Mouse (Mus musculus): ENCODE measurements around the gene Pik3ap1. TPM values are rescaled to one million over a fixed set of nuclear protein-coding genes. Genes with fewer than 3 reads are reported as not detected.

Gene Pik3ap1
- total and polyA plus RNA-seq, 3 experiments, result 1.3 to 2.0 (median 2.0) TPM

DNA sequence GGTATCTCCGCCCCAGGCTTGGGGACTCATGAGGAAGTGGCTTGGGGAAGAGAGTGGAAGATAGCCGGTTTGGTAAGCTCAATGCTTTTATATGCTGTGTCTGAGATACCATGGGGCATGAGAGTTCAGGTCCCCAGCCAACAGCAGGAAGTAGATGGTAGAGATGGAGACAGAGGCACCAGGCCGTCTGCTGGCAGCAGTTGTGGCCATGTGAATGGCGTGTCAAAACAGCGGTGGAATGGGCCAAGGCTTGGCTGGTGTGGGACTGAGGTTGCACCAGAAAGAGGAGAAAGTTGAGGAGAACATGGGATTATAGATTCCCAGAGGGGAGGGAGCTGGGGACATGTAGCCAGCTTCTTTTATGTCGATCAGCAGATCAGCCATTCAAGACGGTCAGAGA lies 106.3 kb downstream of the Pik3ap1 start:
- Histone ChIP-seq H3K27me3 (ENCODE audit: control insufficient read depth, insufficient read depth, low read length) (no peaks in the 10 kb centered on the region; the same call in 1 of the 2 replicates), H3K4me3 (no peak overlapping the region), H3K9ac (ENCODE audit: low read depth, low read length) (no peak overlapping the region), H3K27ac (no peak overlapping the region), H3K79me2 (replicated peaks; ENCODE audit: control insufficient read depth, insufficient read depth, low read length) (no peaks in the 10 kb centered on the region), H3K4me1 (ENCODE audit: control insufficient read depth, insufficient read depth, low read length) (no peaks in the 10 kb centered on the region), H3K36me3 (ENCODE audit: control insufficient read depth, insufficient read depth, low read length) (no peaks in the 10 kb centered on the region)
- 65% methylated on average over 7 of the region's 7 CpGs for WGBS
- TF ChIP-seq CTCF (IDR thresholded peaks at IDR 0.05) (no peak), EP300 (IDR thresholded peaks at IDR 0.05; ENCODE audit: insufficient read depth, low read depth, low read length) (no peak), POLR2A (IDR thresholded peaks at IDR 0.05; ENCODE audit: insufficient read depth, low read depth, low read length) (no peak)
- intact Hi-C loops (cut with DNase I), result no loop called here
- no peak for DNase-seq

DNA sequence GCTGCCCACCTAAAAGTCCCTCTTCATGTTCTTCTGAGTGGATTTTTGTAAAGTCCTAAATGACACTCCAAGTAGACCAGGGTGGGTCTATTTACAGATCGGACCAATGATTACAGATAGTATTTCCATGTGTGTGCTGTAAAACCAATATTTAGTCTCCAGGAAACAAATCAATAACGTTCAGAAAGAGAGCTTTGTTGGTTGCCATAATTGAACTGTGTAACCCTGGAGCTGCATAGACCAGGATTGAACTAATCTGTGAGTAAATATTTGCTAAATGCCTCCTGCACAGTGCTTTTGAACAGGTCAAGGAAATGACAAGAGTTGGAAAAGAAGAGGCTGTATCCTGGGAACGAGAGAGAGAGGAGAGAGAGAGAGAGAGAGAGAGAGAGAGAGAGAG lies 109.3 kb downstream of the Pik3ap1 start:
- WGBS, result 55% methylated on average over 3 of the region's 3 CpGs
- intact Hi-C loops (cut with DNase I), result no loop called here
- no peaks in the 10 kb centered on the region for H3K79me2 ChIP-seq (replicated peaks; ENCODE audit: control insufficient read depth, insufficient read depth, low read length)
- TF ChIP-seq EP300 (IDR thresholded peaks at IDR 0.05; ENCODE audit: insufficient read depth, low read depth, low read length) (no peak), POLR2A (IDR thresholded peaks at IDR 0.05; ENCODE audit: insufficient read depth, low read depth, low read length) (no peak), CTCF (IDR thresholded peaks at IDR 0.05) (no peak)
- no peak for DNase-seq
- H3K27me3 ChIP-seq (ENCODE audit: control insufficient read depth, insufficient read depth, low read length), result no peaks in the 10 kb centered on the region; the same call in 1 of the 2 replicates
- no peak overlapping the region for H3K27ac ChIP-seq
- H3K9ac ChIP-seq (ENCODE audit: low read depth, low read length), result no peak overlapping the region
- H3K4me3 ChIP-seq, result no peak overlapping the region
- no peaks in the 10 kb centered on the region for H3K4me1 ChIP-seq (ENCODE audit: control insufficient read depth, insufficient read depth, low read length)
- H3K36me3 ChIP-seq (ENCODE audit: control insufficient read depth, insufficient read depth, low read length), result no peaks in the 10 kb centered on the region

DNA sequence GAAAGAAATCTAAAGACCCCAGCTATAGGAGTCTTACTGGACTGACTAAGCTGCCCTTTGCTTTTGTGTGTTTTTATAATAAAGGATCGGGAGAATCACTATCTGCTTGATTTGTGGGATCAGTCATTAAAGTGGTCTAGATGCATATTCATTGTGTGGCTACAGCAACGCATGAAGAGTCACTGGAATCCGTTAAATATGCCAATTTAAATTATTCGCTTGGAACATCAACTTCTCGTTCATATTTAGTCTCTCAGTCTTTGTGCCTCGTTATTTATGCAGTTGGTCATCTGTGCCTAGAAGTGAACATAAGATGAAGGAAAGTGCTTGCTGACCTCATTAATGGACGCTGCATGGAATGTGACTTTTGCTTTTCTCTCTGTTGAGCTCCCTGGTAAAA lies 114.0 kb downstream of the Pik3ap1 start:
- Histone ChIP-seq H3K36me3 (ENCODE audit: control insufficient read depth, insufficient read depth, low read length) (no peaks in the 10 kb centered on the region), H3K27ac (no peak overlapping the region), H3K4me3 (no peak overlapping the region), H3K9ac (ENCODE audit: low read depth, low read length) (no peak overlapping the region), H3K79me2 (replicated peaks; ENCODE audit: control insufficient read depth, insufficient read depth, low read length) (no peaks in the 10 kb centered on the region), H3K27me3 (ENCODE audit: control insufficient read depth, insufficient read depth, low read length) (no peaks in the 10 kb centered on the region), H3K4me1 (ENCODE audit: control insufficient read depth, insufficient read depth, low read length) (no peaks in the 10 kb centered on the region)
- intact Hi-C loops (cut with DNase I), result no loop called here
- TF ChIP-seq POLR2A (IDR thresholded peaks at IDR 0.05; ENCODE audit: insufficient read depth, low read depth, low read length) (no peak), CTCF (IDR thresholded peaks at IDR 0.05) (no peak), EP300 (IDR thresholded peaks at IDR 0.05; ENCODE audit: insufficient read depth, low read depth, low read length) (no peak)
- WGBS, result 73% methylated on average over 7 of the region's 7 CpGs
- DNase-seq, result no peak

DNA sequence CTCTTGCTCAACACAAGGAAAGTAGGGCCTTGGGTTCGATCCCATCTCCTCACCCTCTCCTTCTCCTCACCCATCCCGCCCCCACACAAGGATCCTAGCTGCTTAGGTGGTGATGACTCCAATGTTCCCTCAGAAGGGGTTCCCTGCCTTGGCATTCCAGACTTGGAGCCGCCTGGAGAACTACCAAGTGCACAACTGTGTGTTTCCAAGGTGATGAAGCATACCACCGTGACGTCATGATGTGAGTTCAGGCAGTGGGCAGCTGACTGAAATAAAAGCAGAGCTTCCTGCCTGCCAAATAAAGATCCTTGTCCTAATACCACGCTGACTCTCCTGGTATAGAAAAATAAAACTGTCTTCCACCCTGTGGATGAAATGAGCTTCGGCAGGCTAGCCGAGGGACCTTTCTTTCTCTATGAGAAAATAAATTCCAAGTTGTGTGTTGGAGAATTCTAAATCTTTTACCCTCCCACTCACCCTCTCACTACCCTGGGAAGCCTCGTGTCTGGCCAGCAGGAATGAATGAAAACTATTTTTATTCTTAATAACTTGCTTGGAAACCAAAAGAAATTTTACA lies 114.7 kb downstream of the Pik3ap1 start:
- H3K36me3 ChIP-seq (ENCODE audit: control insufficient read depth, insufficient read depth, low read length), result no peaks in the 10 kb centered on the region
- H3K4me1 ChIP-seq (ENCODE audit: control insufficient read depth, insufficient read depth, low read length), result no peaks in the 10 kb centered on the region
- H3K9ac ChIP-seq (ENCODE audit: low read depth, low read length), result no peak overlapping the region
- H3K27ac ChIP-seq, result no peak overlapping the region
- intact Hi-C loops (cut with DNase I), result no loop called here
- no peak for TF ChIP-seq CTCF (IDR thresholded peaks at IDR 0.05)
- TF ChIP-seq EP300 (IDR thresholded peaks at IDR 0.05; ENCODE audit: insufficient read depth, low read depth, low read length), result no peak
- no peak for TF ChIP-seq POLR2A (IDR thresholded peaks at IDR 0.05; ENCODE audit: insufficient read depth, low read depth, low read length)
- no peaks in the 10 kb centered on the region for H3K27me3 ChIP-seq (ENCODE audit: control insufficient read depth, insufficient read depth, low read length)
- H3K79me2 ChIP-seq (replicated peaks; ENCODE audit: control insufficient read depth, insufficient read depth, low read length), result no peaks in the 10 kb centered on the region
- H3K4me3 ChIP-seq, result no peak overlapping the region
- 34% methylated on average over 9 of the region's 9 CpGs for WGBS
- DNase-seq, result no peak

DNA sequence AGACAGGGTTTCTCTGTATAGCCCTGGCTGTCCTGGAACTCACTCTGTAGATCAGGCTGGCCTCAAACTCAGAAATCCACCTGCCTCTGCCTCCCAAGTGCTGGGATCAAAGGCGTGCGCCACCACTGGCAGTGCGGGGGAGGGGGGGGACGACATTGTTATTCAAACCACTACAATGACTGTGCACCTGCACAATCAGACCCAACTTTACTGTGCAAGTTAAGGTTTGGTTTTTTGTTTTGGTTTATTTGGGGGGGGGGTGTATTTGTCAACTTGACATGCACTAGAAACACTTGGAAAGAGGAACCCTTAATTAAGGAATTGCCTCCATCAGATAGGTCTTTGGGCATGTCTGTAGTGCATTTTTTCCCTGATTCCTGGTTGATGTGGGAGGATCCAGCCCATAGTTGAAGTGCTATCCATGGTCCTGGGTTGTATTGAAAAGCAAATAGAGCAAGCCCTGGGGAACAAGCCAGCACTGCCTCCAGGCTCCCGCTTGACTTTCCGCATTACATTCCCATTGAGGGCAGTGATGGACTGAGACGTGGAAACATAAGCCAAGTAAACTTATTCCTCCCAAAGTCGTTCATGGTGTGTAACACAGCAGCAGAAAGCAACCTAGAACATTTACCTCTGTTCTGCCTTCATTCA lies 118.5 kb downstream of the Pik3ap1 start:
- H3K4me1 ChIP-seq (ENCODE audit: control insufficient read depth, insufficient read depth, low read length), result peaks cover 4% of the 10 kb centered on the region; the same call in 1 of the 2 replicates
- WGBS, result 60% methylated on average over 8 of the region's 8 CpGs
- no peaks in the 10 kb centered on the region for H3K27me3 ChIP-seq (ENCODE audit: control insufficient read depth, insufficient read depth, low read length)
- H3K9ac ChIP-seq (ENCODE audit: low read depth, low read length), result no peak overlapping the region
- TF ChIP-seq CTCF (IDR thresholded peaks at IDR 0.05), result no peak
- TF ChIP-seq POLR2A (IDR thresholded peaks at IDR 0.05; ENCODE audit: insufficient read depth, low read depth, low read length), result no peak
- TF ChIP-seq EP300 (IDR thresholded peaks at IDR 0.05; ENCODE audit: insufficient read depth, low read depth, low read length), result no peak
- peaks cover 2% of the 10 kb centered on the region; the same call in 1 of the 2 replicates for H3K36me3 ChIP-seq (ENCODE audit: control insufficient read depth, insufficient read depth, low read length)
- no peaks in the 10 kb centered on the region for H3K79me2 ChIP-seq (replicated peaks; ENCODE audit: control insufficient read depth, insufficient read depth, low read length)
- no peak overlapping the region for H3K27ac ChIP-seq
- intact Hi-C loops (cut with DNase I), result no loop called here
- no peak for DNase-seq
- H3K4me3 ChIP-seq, result no peak overlapping the region

GRCm38 (mm10) chr19:41264331-41264799 lies 120.5 kb downstream of the Pik3ap1 start:
- peaks cover 10% of the 10 kb centered on the region for H3K4me1 ChIP-seq (ENCODE audit: control insufficient read depth, insufficient read depth, low read length)
- DNase-seq, result no peak
- TF ChIP-seq EP300 (IDR thresholded peaks at IDR 0.05; ENCODE audit: insufficient read depth, low read depth, low read length) (no peak), POLR2A (IDR thresholded peaks at IDR 0.05; ENCODE audit: insufficient read depth, low read depth, low read length) (no peak), CTCF (IDR thresholded peaks at IDR 0.05) (no peak)
- WGBS, result 14% methylated on average over 13 of the region's 13 CpGs
- H3K27me3 ChIP-seq (ENCODE audit: control insufficient read depth, insufficient read depth, low read length), result no peaks in the 10 kb centered on the region
- peak overlapping the region; percentile 87 for H3K9ac ChIP-seq (ENCODE audit: low read depth, low read length)
- peak overlapping the region; percentile 97 for H3K27ac ChIP-seq
- H3K79me2 ChIP-seq (replicated peaks; ENCODE audit: control insufficient read depth, insufficient read depth, low read length), result peaks cover 4% of the 10 kb centered on the region
- peaks cover 2% of the 10 kb centered on the region; the same call in 1 of the 2 replicates for H3K36me3 ChIP-seq (ENCODE audit: control insufficient read depth, insufficient read depth, low read length)
- peak overlapping the region; percentile 72 for H3K4me3 ChIP-seq
- intact Hi-C loops (cut with DNase I), result loop anchor here (5.0 kb wide), 3 partner anchors 218 to 432 kb away; partner anchors contain the start of genes Ccnj, Lcor and Zfp518a
